Mouse (Mus musculus) embryonic facial prominence, embryonic 15.5 days (tissue): Measurements from ENCODE around the gene Pax1. TPM values are rescaled to one million over a fixed set of nuclear protein-coding genes. Genes with fewer than 3 reads are reported as not detected.

Source experiments
- polyA plus RNA-seq: library from polyadenylated mRNA; unstranded; fragments of >200 nt; fragmentation: Nextera tagmentation; extraction: Ambion mirVana; gene quantifications from 2 replicates; pipeline ENCODE4 v1.2.1, GENCODE M21; 2015

Gene Pax1
- polyA plus RNA-seq, 1 experiment from 2014 or later: 9.6 TPM

Other genes with a start within 250 kb of the Pax1 start
- gene Nkx2-2, start 167.7 kb upstream of the Pax1 start, polyA plus RNA-seq: not detected in 2 replicates